Mouse (Mus musculus): ENCODE results near the gene Jak1.

The Jak1 gene

GRCm38 (mm10) chr4:101192241-101192976 lies 72.7 kb downstream of the Jak1 start:
- no peak for DNase-seq (ENCODE audit: low spot score in 2 of 2)

GRCm38 (mm10) chr4:101187381-101187780 lies 77.7 kb downstream of the Jak1 start:
- no peak for DNase-seq (ENCODE audit: low spot score in 2 of 2)

- no peak for DNase-seq (ENCODE audit: low spot score in 2 of 2)
Observed at GRCm38 (mm10) chr4:101186591-101186990, 78.5 kb downstream of the Jak1 start.

- DNase-seq (ENCODE audit: low spot score in 2 of 2) = no peak
Observed at GRCm38 (mm10) chr4:101185216-101185615, 79.9 kb downstream of the Jak1 start.

- DNase-seq (ENCODE audit: low spot score in 2 of 2) = no peak
Observed at GRCm38 (mm10) chr4:101182603-101183011, 82.5 kb downstream of the Jak1 start.

GRCm38 (mm10) chr4:101180681-101181080 lies 84.4 kb downstream of the Jak1 start:
- DNase-seq (ENCODE audit: low spot score in 2 of 2) = no peak

- no peak for DNase-seq (ENCODE audit: low spot score in 2 of 2)
Observed at GRCm38 (mm10) chr4:101179836-101180235, 85.2 kb downstream of the Jak1 start.

- DNase-seq (ENCODE audit: low spot score in 2 of 2) = no peak
Observed at GRCm38 (mm10) chr4:101179076-101179475, 86.0 kb downstream of the Jak1 start.

GRCm38 (mm10) chr4:101177796-101178195 lies 87.3 kb downstream of the Jak1 start:
- no peak for DNase-seq (ENCODE audit: low spot score in 2 of 2)

- no peak for DNase-seq (ENCODE audit: low spot score in 2 of 2)
Observed at GRCm38 (mm10) chr4:101176123-101176522, 89.0 kb downstream of the Jak1 start.

- no peak for DNase-seq (ENCODE audit: low spot score in 2 of 2)
Observed at GRCm38 (mm10) chr4:101174916-101175625, 90.0 kb downstream of the Jak1 start.

- no peak for DNase-seq (ENCODE audit: low spot score in 2 of 2)
Observed at GRCm38 (mm10) chr4:101172738-101173137, 92.3 kb downstream of the Jak1 start.

GRCm38 (mm10) chr4:101168189-101168778 lies 96.8 kb downstream of the Jak1 start:
- DNase-seq (ENCODE audit: low spot score in 2 of 2) = peak; percentile 63 to 67

- DNase-seq (ENCODE audit: low spot score in 2 of 2) = no peak
Observed at GRCm38 (mm10) chr4:101167777-101168176, 97.3 kb downstream of the Jak1 start.

GRCm38 (mm10) chr4:101165776-101166175 lies 99.3 kb downstream of the Jak1 start:
- no peak for DNase-seq (ENCODE audit: low spot score in 2 of 2)

GRCm38 (mm10) chr4:101164673-101165072 lies 100.4 kb downstream of the Jak1 start:
- no peak for DNase-seq (ENCODE audit: low spot score in 2 of 2)

- no peak for DNase-seq (ENCODE audit: low spot score in 2 of 2)
Observed at GRCm38 (mm10) chr4:101164189-101164588, 100.9 kb downstream of the Jak1 start.

- no peak for DNase-seq (ENCODE audit: low spot score in 2 of 2)
Observed at GRCm38 (mm10) chr4:101160821-101161220, 104.3 kb downstream of the Jak1 start.

GRCm38 (mm10) chr4:101159191-101159764 lies 105.8 kb downstream of the Jak1 start:
- no peak for DNase-seq (ENCODE audit: low spot score in 2 of 2)

- peak in 1 of 2 experiments; percentile 35 for DNase-seq (ENCODE audit: low spot score in 2 of 2)
Observed at GRCm38 (mm10) chr4:101158282-101158681, 106.8 kb downstream of the Jak1 start.

- DNase-seq (ENCODE audit: low spot score in 2 of 2) = no peak
Observed at GRCm38 (mm10) chr4:101157476-101157875, 107.6 kb downstream of the Jak1 start.

- DNase-seq (ENCODE audit: low spot score in 2 of 2) = no peak
Observed at GRCm38 (mm10) chr4:101155541-101155940, 109.5 kb downstream of the Jak1 start.

Data from right cerebral cortex, postnatal 10 days (tissue).